Mouse (Mus musculus) stomach, embryonic 14.5 days (tissue): Measurements from ENCODE around the gene Zbed4. TPM values are rescaled to one million over a fixed set of nuclear protein-coding genes. Genes with fewer than 3 reads are reported as not detected.

Experiments
- ATAC-seq: fragments of 200-750 bp; cut with Nextera tagmentation; 2 replicates; pipeline ENCODE4 v1.8.0; 2017; ENCODE audit warnings: low read depth, moderate TSS enrichment; ENCODE audit not compliant: insufficient number of reproducible peaks, insufficient read depth, low FRiP score
- H3K27ac ChIP-seq: fragments of 300-500 bp; sonication (generic); 2 replicates; pipeline ENCODE4 v1.5.1; 2014; ENCODE audit warnings: mild to moderate bottlenecking, low read length, moderate library complexity, mixed read lengths
- H3K27me3 ChIP-seq: fragments of 300-500 bp; sonication (generic); 2 replicates; pipeline ENCODE4 v1.6.1; 2014; ENCODE audit warnings: low read length, control low read depth, mixed read lengths; ENCODE audit not compliant: control insufficient read depth, insufficient read depth
- H3K36me3 ChIP-seq: fragments of 300-500 bp; sonication (generic); 2 replicates; pipeline ENCODE4 v1.6.1; 2014; ENCODE audit warnings: mild to moderate bottlenecking, control low read depth, low read length, moderate library complexity, mixed read lengths; ENCODE audit not compliant: control insufficient read depth, insufficient read depth
- H3K4me1 ChIP-seq: fragments of 300-500 bp; sonication (generic); 2 replicates; pipeline ENCODE4 v1.6.1; 2014; ENCODE audit warnings: low read length, control low read depth, mixed read lengths; ENCODE audit not compliant: control insufficient read depth, insufficient read depth
- H3K4me2 ChIP-seq: fragments of 300-500 bp; sonication (generic); replicated peaks from 2 replicates; pipeline ENCODE4 v1.6.1; 2014; ENCODE audit warnings: low read depth, low read length, control low read depth
- H3K4me3 ChIP-seq: fragments of 300-500 bp; sonication (generic); 2 replicates; pipeline ENCODE4 v1.5.1; 2014; ENCODE audit warnings: low read depth, low read length, control low read depth
- H3K9ac ChIP-seq: fragments of 300-500 bp; sonication (generic); replicated peaks from 2 replicates; pipeline ENCODE4 v1.6.1; 2014; ENCODE audit warnings: low read depth, mild to moderate bottlenecking, control low read depth, low read length, moderate library complexity, mixed read lengths
- H3K9me3 ChIP-seq: fragments of 300-500 bp; sonication (generic); 2 replicates; pipeline ENCODE4 v1.6.1; 2016; ENCODE audit warnings: low read depth, low read length, control low read depth; ENCODE audit not compliant: control insufficient read depth
- WGBS: fragments of 180-500 bp; shearing (Covaris S2); extraction: QIAGEN DNeasy Blood & Tissue Kit; methylation state at CpG from one replicate; pipeline ENCODE4 v1.1.7; 2014; 5-methylcytosine and 5-hydroxymethylcytosine counted together
- polyA plus RNA-seq: library from polyadenylated mRNA; unstranded; fragments of >200 nt; fragmentation: Nextera tagmentation; extraction: Ambion mirVana; gene quantifications from 2 replicates; pipeline ENCODE4 v1.2.1, GENCODE M21; 2014

Gene Zbed4
- polyA plus RNA-seq, 1 experiment from 2014 or later, result 18.5 TPM

DNA sequence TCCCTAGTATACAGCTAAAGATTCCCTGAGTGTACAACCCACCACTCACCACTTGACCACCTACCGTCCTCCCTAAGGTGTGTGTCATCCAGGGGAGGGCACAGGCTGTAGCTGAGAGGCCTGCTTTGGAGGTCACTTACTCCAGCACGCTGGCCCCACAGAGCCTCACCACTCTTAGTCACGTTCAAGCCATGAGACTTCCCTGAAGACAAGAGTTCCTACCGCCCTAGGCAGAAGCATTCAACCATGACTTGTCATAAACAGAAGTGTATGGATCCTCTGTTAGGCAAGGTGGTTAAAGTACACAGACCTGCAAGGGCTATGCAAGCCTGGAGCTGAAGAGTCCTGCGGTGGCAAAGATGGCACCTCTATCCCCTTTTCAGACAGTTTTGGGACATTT lies 79.2 kb downstream of the Zbed4 start:
- no peaks in the 10 kb centered on the region for H3K27me3 ChIP-seq
- H3K9ac ChIP-seq, result no peak overlapping the region
- no peaks in the 10 kb centered on the region for H3K4me1 ChIP-seq
- no peak for ATAC-seq
- no peak overlapping the region for H3K4me3 ChIP-seq
- no peaks in the 10 kb centered on the region for H3K9me3 ChIP-seq
- H3K27ac ChIP-seq, result no peak overlapping the region
- H3K4me2 ChIP-seq, result no peak overlapping the region
- WGBS, result 80% methylated on average over 5 of the region's 5 CpGs
- peaks cover 6% of the 10 kb centered on the region; the same call in 1 of the 2 replicates for H3K36me3 ChIP-seq

DNA sequence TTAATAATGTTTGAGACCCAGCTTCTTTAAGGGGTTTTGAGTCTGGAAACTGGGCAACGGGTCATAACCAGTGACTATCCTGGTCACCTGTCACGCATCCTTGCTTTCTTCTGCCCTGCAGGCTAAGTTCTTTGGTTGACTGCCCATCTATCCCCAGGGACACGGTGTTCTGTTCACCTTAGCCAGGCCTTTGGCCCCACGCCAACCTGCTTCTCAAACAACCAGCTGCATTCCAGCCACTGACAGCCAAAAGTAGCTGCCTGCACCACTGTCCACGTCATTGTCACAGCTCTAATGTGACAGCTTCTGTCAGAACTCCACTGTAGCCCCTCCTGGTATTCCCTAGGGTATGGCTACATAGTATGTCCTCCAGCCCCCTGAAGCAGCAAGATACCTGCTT lies 80.0 kb downstream of the Zbed4 start:
- no peak for ATAC-seq

GRCm38 (mm10) chr15:88832536-88832935 lies 81.1 kb downstream of the Zbed4 start:
- no peaks in the 10 kb centered on the region for H3K36me3 ChIP-seq
- no peaks in the 10 kb centered on the region for H3K9me3 ChIP-seq
- 0 out of 2 replicates have a peak, but pooled peaks cover 2% of the 10 kb centered on the region for H3K4me1 ChIP-seq
- no peak overlapping the region for H3K4me3 ChIP-seq
- no peak overlapping the region for H3K27ac ChIP-seq
- 67% methylated on average over 9 of the region's 9 CpGs for WGBS
- ATAC-seq, result no peak
- no peak overlapping the region for H3K4me2 ChIP-seq
- H3K9ac ChIP-seq, result no peak overlapping the region
- H3K27me3 ChIP-seq, result no peaks in the 10 kb centered on the region

More for the DNA sequence above, 80.0 kb downstream of the Zbed4 start:
- H3K9me3 ChIP-seq, result no peaks in the 10 kb centered on the region
- H3K27me3 ChIP-seq, result no peaks in the 10 kb centered on the region
- H3K36me3 ChIP-seq, result no peaks in the 10 kb centered on the region
- no peak overlapping the region for H3K4me3 ChIP-seq
- 56% methylated on average over 5 of the region's 5 CpGs for WGBS
- H3K4me2 ChIP-seq, result no peak overlapping the region
- no peaks in the 10 kb centered on the region for H3K4me1 ChIP-seq
- H3K27ac ChIP-seq, result no peak overlapping the region
- H3K9ac ChIP-seq, result no peak overlapping the region

Other genes starting within 250 kb of the Zbed4 start
- not detected in 2 replicates for gene Zdhhc25, start 151.4 kb upstream of the Zbed4 start, polyA plus RNA-seq
- gene Brd1, start 17.4 kb upstream of the Zbed4 start, polyA plus RNA-seq, result 29.7 and 30.2 TPM in 2 replicates
- gene Alg12, start 67.7 kb downstream of the Zbed4 start, polyA plus RNA-seq, result 10.5 and 12.7 TPM in 2 replicates
- 59.6 and 72.9 TPM in 2 replicates for gene Creld2, start 68.0 kb downstream of the Zbed4 start, polyA plus RNA-seq
- gene Pim3, start 110.5 kb downstream of the Zbed4 start, polyA plus RNA-seq, result 35.9 and 38.4 TPM in 2 replicates
- not detected in 2 replicates for gene Ttll8, start 202.8 kb downstream of the Zbed4 start, polyA plus RNA-seq
- not detected in 2 replicates for gene Mlc1, start 227.3 kb downstream of the Zbed4 start, polyA plus RNA-seq
- not detected in 2 replicates for gene Mov10l1, start 231.2 kb downstream of the Zbed4 start, polyA plus RNA-seq